Mouse (Mus musculus) forebrain, embryonic 14.5 days (tissue): ENCODE measurements around the gene Psmc6. TPM values are rescaled to one million over a fixed set of nuclear protein-coding genes. Genes with fewer than 3 reads are reported as not detected.
A peak's percentile ranks its signal among the peaks of the same experiment; 100 is the strongest.

Source experiments
- ATAC-seq: fragments of 200-750 bp; cut with Nextera tagmentation; 2 replicates; pipeline ENCODE4 v1.8.0; 2017; ENCODE audit warnings: mild to moderate bottlenecking, moderate library complexity
- DNase-seq: peaks from one replicate; pipeline ENCODE4 v3.0.0-alpha.2; 2015; ENCODE audit warnings: low spot score
- H3K27ac ChIP-seq: fragments of 300-500 bp; sonication (generic); 2 replicates; pipeline ENCODE4 v1.5.1; 2014; ENCODE audit warnings: low read depth, mild to moderate bottlenecking, control low read depth, low read length, moderate library complexity
- H3K27me3 ChIP-seq: fragments of 300-500 bp; sonication (generic); replicated peaks from 2 replicates; pipeline ENCODE4 v1.6.1; 2014; ENCODE audit warnings: low read length, control low read depth, mixed read lengths; ENCODE audit not compliant: control insufficient read depth, insufficient read depth
- H3K36me3 ChIP-seq: fragments of 300-500 bp; sonication (generic); 2 replicates; pipeline ENCODE4 v1.6.1; 2014; ENCODE audit warnings: low read length, control low read depth; ENCODE audit not compliant: control insufficient read depth, insufficient read depth
- H3K4me1 ChIP-seq: fragments of 300-500 bp; sonication (generic); 2 replicates; pipeline ENCODE4 v1.6.1; 2014; ENCODE audit warnings: antibody characterized with exemption, low read length, control low read depth; ENCODE audit not compliant: control insufficient read depth, insufficient read depth
- H3K4me2 ChIP-seq: fragments of 300-500 bp; sonication (generic); 2 replicates; pipeline ENCODE4 v1.6.1; 2014; ENCODE audit warnings: mild to moderate bottlenecking, control low read depth, low read length
- H3K4me3 ChIP-seq: fragments of 300-500 bp; sonication (generic); 2 replicates; pipeline ENCODE4 v1.5.1; 2014; ENCODE audit warnings: low read depth, low read length, control low read depth
- H3K9ac ChIP-seq: fragments of 300-500 bp; sonication (generic); 2 replicates; pipeline ENCODE4 v1.6.1; 2014; ENCODE audit warnings: mild to moderate bottlenecking, low read length, control low read depth, moderate library complexity
- H3K9me3 ChIP-seq: fragments of 300-500 bp; sonication (generic); replicated peaks from 2 replicates; pipeline ENCODE4 v1.6.1; 2016; ENCODE audit warnings: low read length, control low read depth, mixed read lengths; ENCODE audit not compliant: control insufficient read depth
- WGBS: fragments of 180-500 bp; shearing (Covaris S2); extraction: QIAGEN DNeasy Blood & Tissue Kit; methylation state at CpG from one replicate; pipeline ENCODE4 v1.1.7; 2014; 5-methylcytosine and 5-hydroxymethylcytosine counted together
- polyA plus RNA-seq: library from polyadenylated mRNA; unstranded; fragments of >200 nt; fragmentation: Nextera tagmentation; extraction: Ambion mirVana; gene quantifications from 2 replicates; pipeline ENCODE4 v1.2.1, GENCODE M21; 2014

Psmc6 gene
- polyA plus RNA-seq, 1 experiment from 2014 or later, result 218 TPM

GRCm38 (mm10) chr14:45325471-45325870 is 4.1 kb upstream of the Psmc6 start:
- Histone ChIP-seq H3K9ac (no peak overlapping the region), H3K4me2 (no peak overlapping the region), H3K36me3 (no peaks in the 10 kb centered on the region), H3K9me3 (no peaks in the 10 kb centered on the region), H3K27me3 (no peaks in the 10 kb centered on the region), H3K4me3 (no peak overlapping the region), H3K27ac (no peak overlapping the region), H3K4me1 (no peaks in the 10 kb centered on the region)
- peak; percentile 68 for DNase-seq
- ATAC-seq, result no peak

GRCm38 (mm10) chr14:45328072-45328713 is 1.4 kb upstream of the Psmc6 start:
- Histone ChIP-seq H3K4me1 (0 out of 2 replicates have a peak, but pooled peaks cover 2% of the 10 kb centered on the region), H3K9me3 (no peaks in the 10 kb centered on the region), H3K36me3 (peaks cover 21% of the 10 kb centered on the region), H3K27ac (no peak overlapping the region), H3K27me3 (no peaks in the 10 kb centered on the region), H3K4me3 (no peak overlapping the region), H3K4me2 (no peak overlapping the region), H3K9ac (no peak overlapping the region)
- DNase-seq, result no peak
- no peak for ATAC-seq
- WGBS, result 91% methylated on average over 4 of the region's 4 CpGs

DNA sequence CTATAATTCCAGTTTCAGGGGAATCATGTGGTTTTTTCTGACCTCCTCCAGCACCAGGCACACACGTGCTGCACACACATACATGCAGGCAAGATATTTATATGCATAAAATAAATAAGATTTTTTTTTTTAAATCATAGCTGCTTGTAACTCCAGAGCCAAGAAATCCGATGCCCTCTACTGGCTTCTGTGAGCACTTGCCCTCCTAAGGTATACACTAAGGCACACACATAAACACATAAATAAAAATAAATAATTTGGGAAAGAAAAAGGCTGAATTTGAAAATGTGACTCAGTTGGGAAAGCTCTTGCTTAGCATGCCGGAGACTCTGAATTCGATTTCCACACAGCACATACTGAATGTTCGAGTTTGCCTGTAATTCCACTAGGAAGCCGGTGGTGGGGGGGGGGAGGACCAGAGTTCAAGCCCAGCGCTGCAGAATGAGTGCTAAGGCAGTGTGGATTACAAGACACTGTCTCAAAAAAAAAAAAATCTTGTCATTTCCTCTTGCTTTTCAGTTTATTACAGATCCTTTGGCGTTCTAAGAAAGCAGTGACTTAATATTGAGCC is 485 bp upstream of the Psmc6 start:
- peaks cover 28% of the 10 kb centered on the region for H3K36me3 ChIP-seq
- H3K4me3 ChIP-seq, result peak overlapping the region; percentile 83
- 15% methylated on average over 8 of the region's 8 CpGs for WGBS
- H3K27ac ChIP-seq, result 0 out of 2 replicates have a peak overlapping the region, but pooled peaks have one; percentile 82
- ATAC-seq, result peak; percentile 17; the same call in 1 of the 2 replicates
- H3K9me3 ChIP-seq, result no peaks in the 10 kb centered on the region
- H3K4me1 ChIP-seq, result 0 out of 2 replicates have a peak, but pooled peaks cover 2% of the 10 kb centered on the region
- peak overlapping the region; percentile 44 for H3K4me2 ChIP-seq
- no peaks in the 10 kb centered on the region for H3K27me3 ChIP-seq
- peak; percentile 44 for DNase-seq
- peak overlapping the region; percentile 33; the same call in 1 of the 2 replicates for H3K9ac ChIP-seq

GRCm38 (mm10) chr14:45350931-45351859 is 21.6 kb downstream of the Psmc6 start, which contains the start of gene Styx:
Gene Styx (plus strand): TSS chr14:45351093.
- peak; percentile 99 for ATAC-seq
- peaks cover 6% of the 10 kb centered on the region; the same call in 1 of the 2 replicates for H3K4me1 ChIP-seq
- WGBS, result under 1% methylated on average over 61 of the region's 93 CpGs
- no peaks in the 10 kb centered on the region for H3K27me3 ChIP-seq
- peak within 1 kb of the TSS; percentile 44; the same call in 1 of the 2 replicates for H3K27ac ChIP-seq
- no peaks in the 10 kb centered on the region for H3K9me3 ChIP-seq
- H3K4me3 ChIP-seq, result peak within 1 kb of the TSS; percentile 67
- peaks cover 24% of the 10 kb centered on the region for H3K36me3 ChIP-seq
- peak within 1 kb of the TSS; percentile 81 for H3K9ac ChIP-seq
- DNase-seq, result peak; percentile 94
- H3K4me2 ChIP-seq, result peak within 1 kb of the TSS; percentile 75

DNA sequence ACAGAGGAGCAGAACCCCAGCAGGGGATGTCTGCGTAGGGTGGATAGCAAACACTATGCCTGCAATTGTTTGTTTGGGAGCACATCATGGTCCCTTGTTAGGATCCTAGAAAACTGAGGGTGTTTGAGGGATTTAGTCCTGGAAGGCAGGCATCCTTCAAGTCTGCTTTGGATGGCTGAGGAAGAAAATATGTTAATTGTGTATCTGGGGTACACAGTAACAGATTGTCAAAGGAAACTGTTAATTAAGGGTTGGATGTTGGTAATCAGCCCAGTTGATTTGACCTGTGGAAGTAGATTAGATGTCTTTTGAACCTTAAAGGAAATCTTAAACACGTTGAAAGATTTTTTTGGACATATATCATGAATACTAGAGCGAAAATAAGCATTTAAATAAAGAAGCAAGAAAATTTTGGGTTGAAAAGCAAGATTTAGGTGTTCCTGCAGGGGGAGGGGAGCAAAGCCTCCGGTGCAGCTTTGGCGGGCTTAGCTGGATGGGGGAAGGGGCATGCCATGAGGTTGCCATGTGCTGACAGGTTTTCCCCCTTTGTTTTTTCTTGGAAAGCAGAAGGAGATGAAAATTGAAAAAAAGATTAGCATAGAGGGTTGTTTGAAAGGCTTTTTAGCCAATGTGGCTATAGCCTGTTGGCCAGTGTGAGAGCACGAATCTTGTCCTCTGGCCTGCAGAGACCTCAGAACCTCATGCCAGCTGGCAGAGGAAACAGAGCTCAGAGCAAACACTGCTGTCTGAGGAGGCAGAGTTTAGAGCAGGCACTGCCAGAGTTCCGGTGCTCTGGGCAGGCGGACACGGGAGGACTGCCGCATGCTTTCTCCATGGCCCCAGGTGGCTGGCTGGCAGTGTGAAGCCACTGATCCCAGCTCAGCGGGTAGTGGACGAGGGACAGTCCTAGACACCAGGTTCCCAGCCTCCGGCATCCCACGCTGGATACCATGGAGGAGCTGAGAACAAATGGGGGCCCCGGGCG is 34.9 kb downstream of the Psmc6 start:
- ATAC-seq (peak; percentile 82), DNase-seq (peak; percentile 66)
- 0 out of 2 replicates have a peak, but pooled peaks cover 3% of the 10 kb centered on the region for H3K4me1 ChIP-seq
- peak overlapping the region; percentile 24; the same call in 1 of the 2 replicates for H3K4me2 ChIP-seq
- peaks cover 4% of the 10 kb centered on the region; the same call in 1 of the 2 replicates for H3K36me3 ChIP-seq
- no peak overlapping the region for H3K4me3 ChIP-seq
- peak overlapping the region; percentile 35 for H3K9ac ChIP-seq
- WGBS, result 53% methylated on average over 16 of the region's 16 CpGs
- peak overlapping the region; percentile 71 for H3K27ac ChIP-seq
- no peaks in the 10 kb centered on the region for H3K9me3 ChIP-seq
- no peaks in the 10 kb centered on the region for H3K27me3 ChIP-seq

DNA sequence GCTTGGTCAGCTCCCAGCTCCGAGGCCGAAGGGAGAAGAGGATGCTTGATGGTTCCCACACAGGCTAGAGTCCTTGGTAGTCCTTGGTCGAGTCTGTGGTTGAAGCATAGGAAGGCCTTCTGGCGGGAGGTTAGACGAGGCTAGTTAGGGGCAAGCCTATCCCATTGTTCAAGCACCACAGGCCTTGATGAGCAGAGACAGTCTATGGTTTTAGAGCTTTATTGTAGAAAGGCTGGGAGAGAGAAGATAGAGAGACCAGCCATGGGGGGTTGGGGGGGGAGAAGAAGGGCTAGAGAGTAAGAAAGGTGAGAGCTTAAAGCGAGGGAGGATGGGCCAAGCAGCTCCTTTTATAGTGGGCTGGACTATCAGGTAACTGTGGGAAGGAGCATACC is 35.6 kb downstream of the Psmc6 start:
- Histone ChIP-seq H3K27ac (peak overlapping the region; percentile 71), H3K9me3 (no peaks in the 10 kb centered on the region), H3K27me3 (no peaks in the 10 kb centered on the region), H3K9ac (no peak overlapping the region; the same call in 1 of the 2 replicates), H3K36me3 (peaks cover 9% of the 10 kb centered on the region), H3K4me1 (0 out of 2 replicates have a peak, but pooled peaks cover 3% of the 10 kb centered on the region), H3K4me3 (no peak overlapping the region), H3K4me2 (0 out of 2 replicates have a peak overlapping the region, but pooled peaks have one; percentile 24)
- 89% methylated on average over 6 of the region's 6 CpGs for WGBS
- ATAC-seq, result peak; percentile 32; the same call in 1 of the 2 replicates
- DNase-seq, result no peak

GRCm38 (mm10) chr14:45378771-45379170 is 49.2 kb downstream of the Psmc6 start:
- 95% methylated on average over 3 of the region's 3 CpGs for WGBS
- DNase-seq (no peak), ATAC-seq (no peak)
- Histone ChIP-seq H3K27ac (no peak overlapping the region), H3K27me3 (no peaks in the 10 kb centered on the region), H3K4me2 (no peak overlapping the region), H3K4me3 (no peak overlapping the region), H3K36me3 (peaks cover 25% of the 10 kb centered on the region), H3K9me3 (no peaks in the 10 kb centered on the region), H3K9ac (no peak overlapping the region), H3K4me1 (no peaks in the 10 kb centered on the region)

- 73% methylated on average over 6 of the region's 6 CpGs for WGBS
- Histone ChIP-seq H3K27ac (no peak overlapping the region), H3K9ac (no peak overlapping the region), H3K4me1 (no peaks in the 10 kb centered on the region), H3K27me3 (no peaks in the 10 kb centered on the region), H3K9me3 (no peaks in the 10 kb centered on the region), H3K36me3 (peaks cover 25% of the 10 kb centered on the region), H3K4me3 (no peak overlapping the region), H3K4me2 (no peak overlapping the region)
- DNase-seq, result no peak
- ATAC-seq, result no peak
Measured at GRCm38 (mm10) chr14:45380756-45381155, 51.2 kb downstream of the Psmc6 start.
